Mouse (Mus musculus) adrenal gland, adult 8-10 months (tissue): ENCODE results near the gene Chil5. TPM values are rescaled to one million over a fixed set of nuclear protein-coding genes. Genes with fewer than 3 reads are reported as not detected.
"Not testable (repeated sequence)": the region's sequence is repeated elsewhere in the genome, so short reads cannot be mapped to it uniquely, and the experiment has no call there.

Experiments used
- DNase-seq: peaks from one replicate; pipeline ENCODE4 v3.0.0; 2022
- total RNA-seq, 4 experiments: library from RNA; stranded (reverse); gene quantifications; 2 replicates each; pipeline ENCODE4 v1.2.4; 2022

The Chil5 gene
- total RNA-seq, result not detected

GRCm38 (mm10) chr3:106032781-106033180 is at the start of gene Chil5:
Gene Chil5, minus strand, starts transcription at chr3:106032814.
- no peak for DNase-seq

GRCm38 (mm10) chr3:106074824-106075223 is 42.2 kb upstream of the Chil5 start:
- no peak for DNase-seq

GRCm38 (mm10) chr3:106070994-106071393 is 38.4 kb upstream of the Chil5 start:
- no peak for DNase-seq

GRCm38 (mm10) chr3:106067707-106068106 is 35.1 kb upstream of the Chil5 start:
- not testable (repeated sequence) for DNase-seq

GRCm38 (mm10) chr3:106057966-106058365 is 25.4 kb upstream of the Chil5 start:
- no peak for DNase-seq

- no peak for DNase-seq
Observed at GRCm38 (mm10) chr3:106051896-106052295, 19.3 kb upstream of the Chil5 start.

- no peak for DNase-seq
Observed at GRCm38 (mm10) chr3:106040306-106040705, 7.7 kb upstream of the Chil5 start.

GRCm38 (mm10) chr3:106024135-106024534 is 8.5 kb downstream of the Chil5 start:
- no peak for DNase-seq

- DNase-seq, result no peak
Observed at GRCm38 (mm10) chr3:106021840-106022239, 10.8 kb downstream of the Chil5 start.

GRCm38 (mm10) chr3:106014546-106014945 is 18.1 kb downstream of the Chil5 start, which contains the start of gene Pifo:
Gene Pifo, minus strand, starts transcription at chr3:106014646.
- DNase-seq, result no peak

GRCm38 (mm10) chr3:106003360-106003759 is 29.3 kb downstream of the Chil5 start:
- not testable (repeated sequence) for DNase-seq

GRCm38 (mm10) chr3:106001416-106002370 is 30.9 kb downstream of the Chil5 start:
- no peak for DNase-seq

GRCm38 (mm10) chr3:106000707-106001375 is 31.8 kb downstream of the Chil5 start:
- no peak for DNase-seq

- DNase-seq, result no peak
Observed at GRCm38 (mm10) chr3:105994730-105995129, 37.9 kb downstream of the Chil5 start.

GRCm38 (mm10) chr3:105991653-105992283 is 40.8 kb downstream of the Chil5 start:
- DNase-seq, result no peak

- not testable (repeated sequence) for DNase-seq
Observed at GRCm38 (mm10) chr3:105989611-105990010, 43.0 kb downstream of the Chil5 start.

GRCm38 (mm10) chr3:105974174-105974573 is 58.4 kb downstream of the Chil5 start:
- DNase-seq, result no peak

- DNase-seq, result no peak
Observed at GRCm38 (mm10) chr3:105973411-105973810, 59.2 kb downstream of the Chil5 start, which contains the start of gene Ovgp1. Gene Ovgp1, plus strand, starts transcription at chr3:105973711.

GRCm38 (mm10) chr3:105971831-105972446 is 60.7 kb downstream of the Chil5 start:
- no peak for DNase-seq
